Mouse (Mus musculus): Measurements from ENCODE around the gene A730061H03Rik. TPM values are rescaled to one million over a fixed set of nuclear protein-coding genes. Genes with fewer than 3 reads are reported as not detected.

The A730061H03Rik gene
- total and polyA plus RNA-seq, 2 experiments = 0.42 TPM; not detected in 1

- Histone ChIP-seq H3K9ac (ENCODE audit: low read depth, low read length) (no peak overlapping the region), H3K27ac (replicated peaks; ENCODE audit: insufficient read depth, low read depth, low read length) (peak overlapping the region; percentile 16; the same call in 1 of the 2 replicates), H3K4me3 (ENCODE audit: insufficient read depth, low read depth, low read length) (no peak overlapping the region), H3K79me2 (ENCODE audit: control insufficient read depth, insufficient read depth, low read length) (0 out of 2 replicates have a peak, but pooled peaks cover 2% of the 10 kb centered on the region), H3K36me3 (ENCODE audit: control insufficient read depth, insufficient read depth, low read length) (peaks cover 27% of the 10 kb centered on the region), H3K27me3 (ENCODE audit: control insufficient read depth, insufficient read depth, low read length) (no peaks in the 10 kb centered on the region), H3K4me1 (ENCODE audit: control insufficient read depth, insufficient read depth, low read length) (peaks cover 9% of the 10 kb centered on the region)
- DNase-seq (ENCODE audit: extremely low read depth, low read depth, low spot score) = peak; percentile 76
- TF ChIP-seq POLR2A (IDR thresholded peaks at IDR 0.05; ENCODE audit: extremely low read depth, insufficient read depth, low read length) = no peak
These were observed 11.6 kb upstream of the A730061H03Rik start for GRCm38 (mm10) chr14:55571760-55572159.

- H3K27ac ChIP-seq (replicated peaks; ENCODE audit: insufficient read depth, low read depth, low read length) = 0 out of 2 replicates have a peak overlapping the region, but pooled peaks have one; percentile 18
- H3K36me3 ChIP-seq (ENCODE audit: control insufficient read depth, insufficient read depth, low read length) = peaks cover 37% of the 10 kb centered on the region
- H3K79me2 ChIP-seq (ENCODE audit: control insufficient read depth, insufficient read depth, low read length) = no peaks in the 10 kb centered on the region
These were observed 10.4 kb upstream of the A730061H03Rik start for GRCm38 (mm10) chr14:55570588-55570987.

GRCm38 (mm10) chr14:55567496-55567895 is 7.3 kb upstream of the A730061H03Rik start:
- Histone ChIP-seq H3K79me2 (ENCODE audit: control insufficient read depth, insufficient read depth, low read length) (peaks cover 3% of the 10 kb centered on the region; the same call in 1 of the 2 replicates), H3K4me1 (ENCODE audit: control insufficient read depth, insufficient read depth, low read length) (peaks cover 19% of the 10 kb centered on the region), H3K4me3 (ENCODE audit: insufficient read depth, low read depth, low read length) (no peak overlapping the region), H3K27me3 (ENCODE audit: control insufficient read depth, insufficient read depth, low read length) (no peaks in the 10 kb centered on the region), H3K36me3 (ENCODE audit: control insufficient read depth, insufficient read depth, low read length) (peaks cover 62% of the 10 kb centered on the region), H3K27ac (replicated peaks; ENCODE audit: insufficient read depth, low read depth, low read length) (peak overlapping the region; percentile 17; the same call in 1 of the 2 replicates), H3K9ac (ENCODE audit: low read depth, low read length) (no peak overlapping the region)
- TF ChIP-seq POLR2A (IDR thresholded peaks at IDR 0.05; ENCODE audit: extremely low read depth, insufficient read depth, low read length) = no peak
- TF ChIP-seq CTCF (IDR thresholded peaks at IDR 0.05; ENCODE audit: low read depth, low read length) = no peak
- WGBS = 24% methylated on average over 3 of the region's 3 CpGs
- peak; percentile 87 for DNase-seq (ENCODE audit: extremely low read depth, low read depth, low spot score)

More at GRCm38 (mm10) chr14:55570588-55570987, 10.4 kb upstream of the A730061H03Rik start:
- Histone ChIP-seq H3K27me3 (ENCODE audit: control insufficient read depth, insufficient read depth, low read length) (no peaks in the 10 kb centered on the region), H3K4me1 (ENCODE audit: control insufficient read depth, insufficient read depth, low read length) (peaks cover 16% of the 10 kb centered on the region), H3K9ac (ENCODE audit: low read depth, low read length) (no peak overlapping the region), H3K4me3 (ENCODE audit: insufficient read depth, low read depth, low read length) (no peak overlapping the region)
- TF ChIP-seq CTCF (IDR thresholded peaks at IDR 0.05; ENCODE audit: low read depth, low read length) = no peak
- no peak for TF ChIP-seq POLR2A (IDR thresholded peaks at IDR 0.05; ENCODE audit: extremely low read depth, insufficient read depth, low read length)
- WGBS = 84% methylated on average over 2 of the region's 2 CpGs
- no peak for DNase-seq (ENCODE audit: extremely low read depth, low read depth, low spot score)

GRCm38 (mm10) chr14:55565748-55566147 is 5.5 kb upstream of the A730061H03Rik start:
- no peak overlapping the region for H3K9ac ChIP-seq (ENCODE audit: low read depth, low read length)
- TF ChIP-seq POLR2A (IDR thresholded peaks at IDR 0.05; ENCODE audit: extremely low read depth, insufficient read depth, low read length) = no peak
- TF ChIP-seq CTCF (IDR thresholded peaks at IDR 0.05; ENCODE audit: low read depth, low read length) = no peak; the same call in 1 of the 2 replicates
- peak; percentile 89 for DNase-seq (ENCODE audit: extremely low read depth, low read depth, low spot score)
- peaks cover 23% of the 10 kb centered on the region for H3K4me1 ChIP-seq (ENCODE audit: control insufficient read depth, insufficient read depth, low read length)
- H3K79me2 ChIP-seq (ENCODE audit: control insufficient read depth, insufficient read depth, low read length) = peaks cover 16% of the 10 kb centered on the region
- H3K4me3 ChIP-seq (ENCODE audit: insufficient read depth, low read depth, low read length) = no peak overlapping the region
- WGBS = 16% methylated on average over 3 of the region's 3 CpGs
- H3K27ac ChIP-seq (replicated peaks; ENCODE audit: insufficient read depth, low read depth, low read length) = peak overlapping the region; percentile 60
- H3K27me3 ChIP-seq (ENCODE audit: control insufficient read depth, insufficient read depth, low read length) = no peaks in the 10 kb centered on the region
- H3K36me3 ChIP-seq (ENCODE audit: control insufficient read depth, insufficient read depth, low read length) = peaks cover 62% of the 10 kb centered on the region

- H3K36me3 ChIP-seq (ENCODE audit: control insufficient read depth, insufficient read depth, low read length) = peaks cover 45% of the 10 kb centered on the region
- H3K9ac ChIP-seq (ENCODE audit: low read depth, low read length) = no peak overlapping the region
- no peaks in the 10 kb centered on the region for H3K27me3 ChIP-seq (ENCODE audit: control insufficient read depth, insufficient read depth, low read length)
- no peak overlapping the region for H3K4me3 ChIP-seq (ENCODE audit: insufficient read depth, low read depth, low read length)
- no peak for DNase-seq (ENCODE audit: extremely low read depth, low read depth, low spot score)
- no peak overlapping the region for H3K27ac ChIP-seq (replicated peaks; ENCODE audit: insufficient read depth, low read depth, low read length)
- peaks cover 24% of the 10 kb centered on the region for H3K4me1 ChIP-seq (ENCODE audit: control insufficient read depth, insufficient read depth, low read length)
- H3K79me2 ChIP-seq (ENCODE audit: control insufficient read depth, insufficient read depth, low read length) = peaks cover 16% of the 10 kb centered on the region
- TF ChIP-seq CTCF (IDR thresholded peaks at IDR 0.05; ENCODE audit: low read depth, low read length) (no peak), POLR2A (IDR thresholded peaks at IDR 0.05; ENCODE audit: extremely low read depth, insufficient read depth, low read length) (no peak)
- WGBS = 83% methylated on average over 11 of the region's 11 CpGs
These were observed 3.0 kb upstream of the A730061H03Rik start for GRCm38 (mm10) chr14:55563249-55563648.

- peak overlapping the region; percentile 72 for H3K4me3 ChIP-seq (ENCODE audit: insufficient read depth, low read depth, low read length)
- WGBS = 34% methylated on average over 10 of the region's 10 CpGs
- H3K4me1 ChIP-seq (ENCODE audit: control insufficient read depth, insufficient read depth, low read length) = peaks cover 21% of the 10 kb centered on the region
- no peak for DNase-seq (ENCODE audit: extremely low read depth, low read depth, low spot score)
- H3K27ac ChIP-seq (replicated peaks; ENCODE audit: insufficient read depth, low read depth, low read length) = peak overlapping the region; percentile 97
- TF ChIP-seq CTCF (IDR thresholded peaks at IDR 0.05; ENCODE audit: low read depth, low read length) (no peak), POLR2A (IDR thresholded peaks at IDR 0.05; ENCODE audit: extremely low read depth, insufficient read depth, low read length) (no peak)
- peaks cover 16% of the 10 kb centered on the region for H3K79me2 ChIP-seq (ENCODE audit: control insufficient read depth, insufficient read depth, low read length)
- peak overlapping the region; percentile 91 for H3K9ac ChIP-seq (ENCODE audit: low read depth, low read length)
- peaks cover 36% of the 10 kb centered on the region for H3K36me3 ChIP-seq (ENCODE audit: control insufficient read depth, insufficient read depth, low read length)
- no peaks in the 10 kb centered on the region for H3K27me3 ChIP-seq (ENCODE audit: control insufficient read depth, insufficient read depth, low read length)
These were observed 1.7 kb upstream of the A730061H03Rik start for GRCm38 (mm10) chr14:55561860-55562259.

Measured in liver, adult 2 months (tissue).